Mouse (Mus musculus) limb, embryonic 12.5 days (tissue): ENCODE results near the gene Xkr7. TPM values are rescaled to one million over a fixed set of nuclear protein-coding genes. Genes with fewer than 3 reads are reported as not detected.

Source experiments
- ATAC-seq: fragments of 200-750 bp; cut with Nextera tagmentation; 2 replicates; pipeline ENCODE4 v1.8.0; 2017; ENCODE audit warnings: low read depth, moderate TSS enrichment; ENCODE audit not compliant: insufficient number of reproducible peaks, insufficient read depth, low FRiP score, low TSS enrichment
- H3K27ac ChIP-seq: fragments of 300-500 bp; sonication (generic); 2 replicates; pipeline ENCODE4 v1.5.1; 2016; ENCODE audit warnings: mild to moderate bottlenecking, moderate library complexity
- H3K27me3 ChIP-seq: fragments of 300-500 bp; sonication (generic); 2 replicates; pipeline ENCODE4 v1.6.1; 2016; ENCODE audit warnings: mild to moderate bottlenecking, moderate library complexity
- H3K36me3 ChIP-seq: fragments of 300-500 bp; sonication (generic); 2 replicates; pipeline ENCODE4 v1.6.1; 2016; ENCODE audit warnings: mild to moderate bottlenecking, moderate library complexity
- H3K4me1 ChIP-seq: fragments of 300-500 bp; sonication (generic); replicated peaks from 2 replicates; pipeline ENCODE4 v1.6.1; 2016
- H3K4me2 ChIP-seq: fragments of 300-500 bp; sonication (generic); 2 replicates; pipeline ENCODE4 v1.6.1; 2016; ENCODE audit warnings: mild to moderate bottlenecking, moderate library complexity
- H3K4me3 ChIP-seq: fragments of 300-500 bp; sonication (generic); replicated peaks from 2 replicates; pipeline ENCODE4 v1.5.1; 2016; ENCODE audit warnings: mild to moderate bottlenecking
- H3K9ac ChIP-seq: fragments of 300-500 bp; sonication (generic); replicated peaks from 2 replicates; pipeline ENCODE4 v1.6.1; 2016; ENCODE audit warnings: mild to moderate bottlenecking, moderate library complexity
- H3K9me3 ChIP-seq: fragments of 300-500 bp; sonication (generic); 2 replicates; pipeline ENCODE4 v1.6.1; 2016; ENCODE audit warnings: mild to moderate bottlenecking, moderate library complexity
- WGBS: fragments of 180-500 bp; shearing (Covaris S2); methylation state at CpG from one replicate; pipeline ENCODE4 v1.1.7; 2016; 5-methylcytosine and 5-hydroxymethylcytosine counted together
- polyA plus RNA-seq: library from polyadenylated mRNA; unstranded; fragments of >200 nt; fragmentation: Nextera tagmentation; extraction: Ambion mirVana; gene quantifications from 2 replicates; pipeline ENCODE4 v1.2.1, GENCODE M21; 2016

The Xkr7 gene
- polyA plus RNA-seq, 1 experiment from 2014 or later: not detected

DNA sequence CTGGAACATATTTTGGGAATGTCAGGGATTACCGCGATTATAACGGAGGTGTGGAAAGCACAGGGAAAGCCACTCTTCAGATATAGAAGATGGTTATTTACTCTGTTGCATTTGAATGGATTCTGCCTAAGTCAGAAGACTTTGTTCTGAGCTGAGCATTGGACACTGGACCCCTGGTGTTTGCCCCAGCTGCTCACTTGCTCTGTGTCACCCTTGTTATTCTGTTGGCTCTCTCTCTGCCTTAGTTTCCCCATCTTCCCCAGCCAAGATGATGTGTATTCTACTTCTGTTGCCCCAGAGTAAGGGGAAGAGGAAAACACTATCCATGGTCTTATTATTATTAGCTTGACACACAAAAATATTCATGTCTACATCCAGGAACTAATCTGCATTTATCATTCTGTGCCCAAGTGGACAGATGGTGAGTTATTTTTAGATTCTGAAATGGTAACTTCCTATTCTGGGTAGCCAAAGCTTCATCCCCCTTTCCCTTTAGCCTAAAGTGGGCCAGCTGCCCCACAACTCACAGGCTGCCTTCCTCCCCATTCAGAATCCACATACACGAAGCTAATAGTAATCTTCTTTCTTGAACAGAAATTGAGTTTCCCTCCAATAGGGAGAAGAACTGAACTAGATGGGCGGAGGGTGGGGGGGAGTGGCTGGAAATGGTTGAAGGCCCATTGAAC is 2.0 kb downstream of the Xkr7 start:
- H3K27ac ChIP-seq: no peak overlapping the region
- WGBS: 71% methylated on average over 5 of the region's 5 CpGs
- H3K4me1 ChIP-seq: peaks cover 10% of the 10 kb centered on the region
- H3K9me3 ChIP-seq: no peaks in the 10 kb centered on the region
- no peak overlapping the region for H3K9ac ChIP-seq
- H3K4me2 ChIP-seq: no peak overlapping the region
- ATAC-seq: no peak
- H3K36me3 ChIP-seq: no peaks in the 10 kb centered on the region
- H3K4me3 ChIP-seq: no peak overlapping the region
- H3K27me3 ChIP-seq: peaks cover 94% of the 10 kb centered on the region

DNA sequence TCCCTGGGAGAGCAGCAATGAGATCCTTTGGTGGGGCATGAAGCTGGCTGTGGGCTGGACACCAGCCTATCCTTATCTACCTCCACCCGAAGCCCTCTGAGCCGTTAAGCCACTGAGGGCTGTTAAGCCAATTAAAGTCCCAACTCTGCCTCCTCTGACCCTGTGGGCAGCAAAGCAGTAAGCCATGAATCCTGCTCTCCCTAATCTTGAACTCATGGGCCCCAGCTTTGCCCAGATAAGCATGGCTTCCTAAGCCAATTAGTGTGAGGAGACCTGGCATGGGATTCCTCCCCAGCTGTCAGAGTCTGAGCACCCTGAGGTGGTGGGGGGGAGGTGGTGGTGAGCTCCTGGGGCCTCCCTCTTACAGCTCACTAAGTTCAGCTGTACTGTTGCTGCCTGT is 5.0 kb downstream of the Xkr7 start:
- WGBS: 24% methylated on average over 2 of the region's 2 CpGs
- Histone ChIP-seq H3K9me3 (no peaks in the 10 kb centered on the region), H3K4me2 (no peak overlapping the region), H3K27ac (no peak overlapping the region), H3K4me3 (no peak overlapping the region), H3K27me3 (peaks cover 77% of the 10 kb centered on the region), H3K4me1 (peaks cover 7% of the 10 kb centered on the region), H3K9ac (no peak overlapping the region), H3K36me3 (no peaks in the 10 kb centered on the region)
- no peak for ATAC-seq

DNA sequence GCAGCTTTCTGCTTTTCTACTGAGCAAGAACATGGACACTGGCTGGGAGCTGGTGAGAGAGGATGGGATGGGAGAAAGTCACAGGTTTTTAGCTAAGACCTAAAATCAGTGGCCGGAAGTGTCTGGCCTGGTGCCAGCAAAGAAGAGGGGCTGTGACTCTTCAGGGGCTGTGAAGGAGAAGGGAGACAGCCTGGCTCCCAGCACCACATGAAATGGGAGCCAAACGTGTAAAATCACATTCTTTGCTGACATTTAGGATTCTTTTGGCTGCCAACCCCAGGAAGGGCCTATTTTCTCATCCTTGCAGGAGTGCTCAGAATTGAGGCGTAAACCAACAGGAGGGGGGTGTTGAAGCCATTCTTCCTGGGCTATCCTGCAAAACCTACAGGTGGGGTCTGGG is 12.2 kb downstream of the Xkr7 start:
- 0 out of 2 replicates have a peak, but pooled peaks cover 2% of the 10 kb centered on the region for H3K4me1 ChIP-seq
- H3K4me3 ChIP-seq: no peak overlapping the region
- no peak overlapping the region for H3K4me2 ChIP-seq
- no peak for ATAC-seq
- H3K9ac ChIP-seq: no peak overlapping the region
- peaks cover 22% of the 10 kb centered on the region for H3K27me3 ChIP-seq
- H3K27ac ChIP-seq: no peak overlapping the region
- H3K9me3 ChIP-seq: no peaks in the 10 kb centered on the region
- no peaks in the 10 kb centered on the region for H3K36me3 ChIP-seq
- WGBS: 59% methylated on average over 3 of the region's 3 CpGs

DNA sequence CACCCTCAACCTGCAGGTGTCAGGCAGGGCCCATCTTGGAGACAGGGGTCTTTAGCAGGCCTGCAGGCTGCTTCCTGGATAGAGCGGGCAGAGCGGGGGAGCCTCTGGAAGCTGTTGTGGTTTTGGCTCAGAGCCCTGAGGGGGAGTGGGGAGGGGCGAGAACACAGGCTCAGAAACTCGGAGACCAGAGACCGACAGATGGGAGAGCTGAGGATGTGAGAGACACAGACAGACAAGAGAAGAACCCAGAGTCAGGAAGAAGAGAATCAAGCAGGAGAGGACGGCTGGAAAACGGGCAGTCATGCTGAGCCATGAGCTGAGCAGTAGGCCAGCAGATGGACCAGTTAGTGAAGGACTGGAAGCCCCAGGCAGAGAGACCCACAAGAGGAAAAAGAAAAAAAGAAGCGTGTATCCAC is 14.2 kb downstream of the Xkr7 start:
- Histone ChIP-seq H3K4me1 (0 out of 2 replicates have a peak, but pooled peaks cover 2% of the 10 kb centered on the region), H3K27ac (no peak overlapping the region), H3K36me3 (no peaks in the 10 kb centered on the region), H3K27me3 (peaks cover 35% of the 10 kb centered on the region), H3K4me2 (no peak overlapping the region), H3K9ac (no peak overlapping the region), H3K4me3 (no peak overlapping the region), H3K9me3 (no peaks in the 10 kb centered on the region)
- 33% methylated on average over 8 of the region's 8 CpGs for WGBS
- no peak for ATAC-seq

DNA sequence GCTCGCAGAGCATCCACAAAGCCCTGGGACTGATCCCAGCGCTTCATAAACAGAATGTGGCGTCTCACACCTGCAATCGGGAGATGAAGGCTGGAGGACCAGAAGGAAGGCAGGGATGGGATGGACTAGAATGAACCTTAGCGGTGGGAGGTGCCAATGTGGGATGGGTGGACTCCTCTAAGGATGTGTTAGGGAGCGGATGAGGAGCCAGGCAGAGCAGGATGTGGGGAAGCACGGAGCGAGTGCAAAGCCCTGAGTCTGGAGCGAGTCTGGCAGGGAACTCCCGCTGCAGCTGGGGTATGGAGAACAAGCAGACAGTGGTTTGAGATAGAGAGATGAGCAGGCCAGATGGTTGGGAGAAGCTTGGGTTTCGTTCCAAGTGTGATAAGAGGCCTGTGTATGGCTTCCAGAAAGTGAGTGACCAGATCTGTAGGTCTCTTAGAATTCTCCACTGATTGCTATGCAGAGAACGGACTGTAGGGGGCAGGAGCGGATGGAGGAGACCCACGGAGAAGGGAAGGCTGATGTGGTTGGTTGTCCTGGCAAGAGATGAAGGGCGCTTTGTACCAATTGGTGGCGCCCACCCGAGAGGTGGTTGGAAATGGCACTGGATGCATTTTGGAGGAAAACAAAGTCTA is 16.3 kb downstream of the Xkr7 start:
- ATAC-seq: no peak
- WGBS: 43% methylated on average over 17 of the region's 17 CpGs
- H3K27ac ChIP-seq: no peak overlapping the region
- no peaks in the 10 kb centered on the region for H3K36me3 ChIP-seq
- no peak overlapping the region for H3K4me3 ChIP-seq
- no peak overlapping the region for H3K4me2 ChIP-seq
- H3K4me1 ChIP-seq: 0 out of 2 replicates have a peak, but pooled peaks cover 7% of the 10 kb centered on the region
- no peaks in the 10 kb centered on the region for H3K9me3 ChIP-seq
- H3K27me3 ChIP-seq: peaks cover 46% of the 10 kb centered on the region
- H3K9ac ChIP-seq: no peak overlapping the region

DNA sequence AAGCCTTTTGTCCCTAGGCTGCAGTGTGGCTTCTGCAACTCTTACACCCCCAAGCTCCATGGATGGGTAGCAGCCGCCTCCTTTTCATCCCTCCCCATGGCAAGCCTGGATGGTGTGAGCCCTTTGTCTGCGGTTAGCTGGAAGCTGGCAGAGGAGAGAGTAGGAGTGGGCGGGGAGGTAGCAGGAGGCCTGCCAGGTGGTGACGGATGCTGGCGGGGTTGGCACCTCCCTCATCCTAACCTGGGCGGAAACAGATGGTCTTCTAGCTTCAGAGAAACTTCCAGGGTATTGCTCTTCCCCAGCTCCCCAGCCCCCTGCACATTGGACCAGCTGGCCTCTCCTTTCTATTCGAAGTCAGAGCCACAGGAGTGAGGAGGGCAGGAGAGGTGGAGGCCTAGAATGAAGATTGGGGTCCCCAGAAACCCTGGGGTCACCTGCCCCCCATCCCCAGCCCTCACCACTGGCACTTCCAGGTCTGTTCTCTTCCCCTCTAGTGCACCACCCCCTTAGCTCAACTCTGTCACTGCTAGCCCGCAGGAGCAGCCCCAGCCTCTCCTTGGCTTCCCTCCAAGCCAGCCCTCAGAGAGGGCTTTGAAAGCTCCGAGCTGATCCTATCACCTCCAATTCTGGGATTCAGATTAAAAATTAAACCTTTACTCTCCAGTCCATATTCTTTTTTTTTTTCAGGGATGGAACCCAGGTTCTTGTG is 17.8 kb downstream of the Xkr7 start:
- H3K27ac ChIP-seq: no peak overlapping the region
- H3K4me2 ChIP-seq: no peak overlapping the region
- ATAC-seq: no peak
- 34% methylated on average over 9 of the region's 9 CpGs for WGBS
- no peak overlapping the region for H3K9ac ChIP-seq
- H3K36me3 ChIP-seq: no peaks in the 10 kb centered on the region
- H3K27me3 ChIP-seq: peaks cover 61% of the 10 kb centered on the region
- H3K4me3 ChIP-seq: no peak overlapping the region
- H3K9me3 ChIP-seq: no peaks in the 10 kb centered on the region
- H3K4me1 ChIP-seq: 0 out of 2 replicates have a peak, but pooled peaks cover 7% of the 10 kb centered on the region

DNA sequence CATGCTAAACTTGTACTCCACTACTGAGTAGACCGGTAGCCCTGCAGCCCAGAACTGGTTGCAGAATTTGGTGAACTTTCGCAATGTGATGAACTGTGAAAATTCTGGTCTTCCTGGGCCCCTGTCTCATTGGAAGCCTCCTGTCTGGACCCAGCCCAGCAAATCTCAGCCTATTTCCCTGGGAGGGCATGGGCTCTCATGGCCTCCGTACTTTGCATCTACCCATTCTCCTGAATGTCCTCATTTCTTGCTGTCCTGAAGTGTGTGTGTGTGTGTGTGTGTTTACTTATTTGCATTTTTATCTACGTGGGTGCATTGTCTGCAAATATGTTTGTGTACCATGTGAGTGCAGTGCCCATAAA is 18.3 kb downstream of the Xkr7 start:
- Histone ChIP-seq H3K36me3 (no peaks in the 10 kb centered on the region), H3K9ac (no peak overlapping the region), H3K4me2 (no peak overlapping the region), H3K27ac (no peak overlapping the region), H3K9me3 (no peaks in the 10 kb centered on the region), H3K4me1 (0 out of 2 replicates have a peak, but pooled peaks cover 7% of the 10 kb centered on the region), H3K27me3 (peaks cover 65% of the 10 kb centered on the region), H3K4me3 (no peak overlapping the region)
- no peak for ATAC-seq
- WGBS: 86% methylated on average over 4 of the region's 4 CpGs

DNA sequence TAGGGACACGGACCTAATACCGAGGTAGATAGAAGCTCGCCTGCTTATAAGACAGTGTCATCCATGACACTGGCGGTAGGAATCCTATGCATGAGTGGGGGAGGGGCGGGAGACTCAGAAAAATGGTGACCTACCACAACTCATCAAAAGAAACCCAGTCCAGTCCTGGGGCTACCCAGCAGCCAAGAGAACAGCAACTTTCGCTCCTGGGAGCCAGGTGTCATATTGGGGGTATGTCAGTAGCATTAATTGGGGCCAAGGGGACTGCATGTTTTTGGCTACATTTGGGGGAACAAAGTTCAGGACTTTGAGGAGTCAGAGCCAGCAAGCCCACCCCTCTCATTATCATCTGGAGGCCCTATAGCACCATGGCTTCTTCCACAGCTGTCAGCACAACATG is 19.4 kb downstream of the Xkr7 start:
- peaks cover 65% of the 10 kb centered on the region for H3K27me3 ChIP-seq
- H3K9ac ChIP-seq: no peak overlapping the region
- WGBS: 84% methylated on average over 6 of the region's 6 CpGs
- 0 out of 2 replicates have a peak, but pooled peaks cover 6% of the 10 kb centered on the region for H3K4me1 ChIP-seq
- no peaks in the 10 kb centered on the region for H3K9me3 ChIP-seq
- H3K36me3 ChIP-seq: no peaks in the 10 kb centered on the region
- no peak overlapping the region for H3K4me2 ChIP-seq
- H3K4me3 ChIP-seq: no peak overlapping the region
- H3K27ac ChIP-seq: no peak overlapping the region
- no peak for ATAC-seq

DNA sequence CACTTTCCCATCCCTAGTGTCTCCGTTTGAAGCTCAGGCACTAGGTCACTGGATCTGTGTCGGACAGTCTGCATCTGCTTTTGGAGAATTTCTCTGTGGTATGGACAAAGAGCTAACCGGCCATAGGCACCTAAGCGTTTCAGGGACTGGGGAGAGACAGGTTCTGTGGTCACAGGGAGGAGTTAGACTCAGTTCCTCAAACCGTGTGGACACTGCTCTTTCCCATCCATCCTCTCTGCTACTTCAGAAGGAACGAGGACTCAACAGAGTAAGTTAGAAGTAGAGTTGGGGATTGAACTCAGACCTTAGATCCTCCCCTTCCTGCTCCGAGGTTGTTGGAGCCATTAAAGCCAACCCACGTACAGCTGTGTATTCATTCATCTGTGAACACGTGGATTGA is 19.9 kb downstream of the Xkr7 start:
- Histone ChIP-seq H3K9ac (no peak overlapping the region), H3K36me3 (no peaks in the 10 kb centered on the region), H3K27me3 (peaks cover 65% of the 10 kb centered on the region), H3K4me1 (0 out of 2 replicates have a peak, but pooled peaks cover 5% of the 10 kb centered on the region), H3K4me2 (no peak overlapping the region), H3K9me3 (no peaks in the 10 kb centered on the region), H3K4me3 (no peak overlapping the region), H3K27ac (no peak overlapping the region)
- WGBS: 78% methylated on average over 9 of the region's 9 CpGs
- no peak for ATAC-seq

DNA sequence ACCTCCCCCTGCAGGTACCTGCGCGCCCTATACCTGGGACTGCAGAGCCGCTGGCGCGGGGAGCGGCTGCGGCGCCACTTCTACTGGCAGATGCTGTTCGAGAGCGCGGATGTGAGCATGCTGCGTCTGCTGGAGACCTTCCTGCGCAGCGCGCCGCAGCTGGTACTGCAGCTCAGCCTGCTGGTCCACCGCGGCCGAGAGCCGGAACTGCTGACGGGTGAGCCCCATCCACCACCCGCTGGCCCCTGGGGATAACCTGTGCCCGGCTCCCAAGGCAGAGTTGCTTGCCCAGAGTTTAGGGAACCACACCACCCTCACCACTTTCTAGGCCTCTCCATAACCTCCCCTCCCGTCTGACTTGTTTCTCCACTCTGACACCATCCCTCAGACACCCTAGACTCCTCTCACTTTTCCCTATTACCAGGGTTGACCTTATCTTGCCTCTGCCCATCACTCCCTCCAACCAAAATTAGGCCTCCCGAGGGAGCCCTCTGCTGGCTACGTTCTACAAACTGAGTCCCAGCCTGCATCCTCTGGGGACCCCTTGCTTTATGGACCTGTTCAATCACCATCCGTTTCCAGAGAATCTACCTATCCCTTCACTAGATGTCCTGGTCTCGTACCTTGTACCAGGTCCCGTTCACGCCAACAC is 21.2 kb downstream of the Xkr7 start:
- ATAC-seq: no peak
- WGBS: 6% methylated on average over 30 of the region's 30 CpGs
- Histone ChIP-seq H3K27me3 (peaks cover 61% of the 10 kb centered on the region), H3K4me3 (peak overlapping the region; percentile 21), H3K9ac (no peak overlapping the region), H3K4me2 (peak overlapping the region; percentile 26), H3K36me3 (no peaks in the 10 kb centered on the region), H3K4me1 (0 out of 2 replicates have a peak, but pooled peaks cover 5% of the 10 kb centered on the region), H3K27ac (no peak overlapping the region), H3K9me3 (no peaks in the 10 kb centered on the region)

DNA sequence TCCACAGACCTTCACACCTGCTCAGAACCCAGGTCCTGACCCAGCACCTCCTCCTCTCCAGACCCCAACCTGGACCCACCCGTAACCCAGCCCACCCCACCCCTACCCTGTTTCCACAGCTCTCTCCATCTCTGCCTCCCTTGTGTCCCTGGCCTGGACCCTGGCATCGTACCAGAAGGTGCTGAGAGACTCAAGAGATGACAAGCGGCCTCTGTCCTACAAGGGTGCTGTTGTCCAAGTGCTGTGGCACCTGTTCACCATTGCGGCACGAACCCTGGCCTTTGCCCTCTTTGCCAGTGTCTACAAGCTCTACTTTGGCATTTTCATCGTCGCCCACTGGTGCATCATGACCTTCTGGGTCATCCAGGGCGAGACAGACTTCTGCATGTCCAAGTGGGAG is 22.2 kb downstream of the Xkr7 start:
- Histone ChIP-seq H3K4me3 (no peak overlapping the region), H3K27ac (no peak overlapping the region), H3K4me1 (0 out of 2 replicates have a peak, but pooled peaks cover 5% of the 10 kb centered on the region), H3K4me2 (no peak overlapping the region), H3K9ac (no peak overlapping the region), H3K36me3 (no peaks in the 10 kb centered on the region), H3K27me3 (peaks cover 62% of the 10 kb centered on the region), H3K9me3 (no peaks in the 10 kb centered on the region)
- WGBS: 88% methylated on average over 8 of the region's 8 CpGs
- no peak for ATAC-seq
